Mouse (Mus musculus) mesoderm, embryonic 11.5 days (tissue): ENCODE results near the gene Trim60.

Experiments used
- DNase-seq: peaks from one replicate; pipeline ENCODE4 v3.0.0-alpha.2; 2012; ENCODE audit warnings: low read depth, low spot score

Trim60 gene

GRCm38 (mm10) chr8:64987731-64988130 is 30.7 kb downstream of the Trim60 start, which contains the start of gene Trim75:
Gene Trim75 (minus strand): TSS chr8:64987831.
- no peak for DNase-seq

- no peak for DNase-seq
Observed at GRCm38 (mm10) chr8:64983150-64983897, 35.1 kb downstream of the Trim60 start.

- no peak for DNase-seq
Observed at GRCm38 (mm10) chr8:64962836-64963235, 55.5 kb downstream of the Trim60 start.

GRCm38 (mm10) chr8:64959025-64959424 is 59.4 kb downstream of the Trim60 start:
- DNase-seq = no peak

GRCm38 (mm10) chr8:64952101-64952500 is 66.3 kb downstream of the Trim60 start:
- no peak for DNase-seq
